Mouse (Mus musculus) liver, postnatal 0 days (tissue): ENCODE measurements around the gene Ctnnbl1. TPM values are rescaled to one million over a fixed set of nuclear protein-coding genes. Genes with fewer than 3 reads are reported as not detected.

Experiments
- ATAC-seq: fragments of 200-750 bp; cut with Nextera tagmentation; 2 replicates; pipeline ENCODE4 v1.8.0; 2017; ENCODE audit warnings: mild to moderate bottlenecking, moderate library complexity
- DNase-seq: peaks from one replicate; pipeline ENCODE4 v3.0.0-alpha.2; 2016
- H3K27ac ChIP-seq: fragments of 300-500 bp; sonication (generic); 2 replicates; pipeline ENCODE4 v1.5.1; 2014; ENCODE audit warnings: antibody characterized with exemption, moderate library complexity, mild to moderate bottlenecking, low read depth
- H3K27me3 ChIP-seq: fragments of 300-500 bp; sonication (generic); 2 replicates; pipeline ENCODE4 v1.6.1; 2014; ENCODE audit warnings: low read length, control low read depth, mixed read lengths; ENCODE audit not compliant: insufficient read depth
- H3K36me3 ChIP-seq: fragments of 300-500 bp; sonication (generic); replicated peaks from 2 replicates; pipeline ENCODE4 v1.6.1; 2014; ENCODE audit warnings: mild to moderate bottlenecking, control low read depth, low read length, moderate library complexity, mixed read lengths; ENCODE audit not compliant: insufficient read depth
- H3K4me1 ChIP-seq: fragments of 300-500 bp; sonication (generic); 2 replicates; pipeline ENCODE4 v1.6.1; 2014; ENCODE audit warnings: antibody characterized with exemption, mild to moderate bottlenecking, control low read depth; ENCODE audit not compliant: insufficient read depth
- H3K4me2 ChIP-seq: fragments of 300-500 bp; sonication (generic); 2 replicates; pipeline ENCODE4 v1.6.1; 2014; ENCODE audit warnings: low read depth, mild to moderate bottlenecking, low read length, moderate library complexity, mixed read lengths
- H3K4me3 ChIP-seq: fragments of 300-500 bp; sonication (generic); 2 replicates; pipeline ENCODE4 v1.5.1; 2014; ENCODE audit warnings: low read depth, low read length
- H3K9ac ChIP-seq: fragments of 300-500 bp; sonication (generic); replicated peaks from 2 replicates; pipeline ENCODE4 v1.6.1; 2014; ENCODE audit warnings: mild to moderate bottlenecking, moderate library complexity
- H3K9me3 ChIP-seq: fragments of 300-500 bp; sonication (generic); 2 replicates; pipeline ENCODE4 v1.6.1; 2016; ENCODE audit warnings: mild to moderate bottlenecking, control low read depth, low read length, mixed read lengths
- CTCF ChIP-seq: sonication (generic); IDR thresholded peaks from 2 replicates; pipeline ENCODE4 v1.5.1; 2016; ENCODE audit warnings: antibody characterized with exemption, low read depth
- EP300 ChIP-seq: IDR thresholded peaks from 2 replicates; pipeline ENCODE4 v1.6.1; 2016; ENCODE audit warnings: antibody characterized with exemption, low read depth, mild to moderate bottlenecking
- WGBS: fragments of 180-500 bp; shearing (Covaris S2); extraction: QIAGEN DNeasy Blood & Tissue Kit; methylation state at CpG from one replicate; pipeline ENCODE4 v1.1.7; 2014; ENCODE audit not compliant: insufficient replicate concordance; 5-methylcytosine and 5-hydroxymethylcytosine counted together
- polyA plus RNA-seq: library from polyadenylated mRNA; unstranded; fragments of >200 nt; fragmentation: Nextera tagmentation; extraction: Ambion mirVana; gene quantifications from 2 replicates; pipeline ENCODE4 v1.2.1, GENCODE M21; 2015

Ctnnbl1 gene
- polyA plus RNA-seq, 1 experiment from 2014 or later: 19.9 TPM

- H3K9ac ChIP-seq: no peak overlapping the region
- 68% methylated on average over 9 of the region's 9 CpGs for WGBS
- no peak overlapping the region for H3K4me3 ChIP-seq
- H3K4me2 ChIP-seq: peak overlapping the region; percentile 41
- peaks cover 5% of the 10 kb centered on the region; the same call in 1 of the 2 replicates for H3K4me1 ChIP-seq
- TF ChIP-seq CTCF (no peak), EP300 (no peak)
- H3K27ac ChIP-seq: no peak overlapping the region
- no peak for DNase-seq
- H3K27me3 ChIP-seq: no peaks in the 10 kb centered on the region
- H3K9me3 ChIP-seq: no peaks in the 10 kb centered on the region
- peak; percentile 65; the same call in 1 of the 2 replicates for ATAC-seq
- peaks cover 13% of the 10 kb centered on the region; the same call in 1 of the 2 replicates for H3K36me3 ChIP-seq
Observed at GRCm38 (mm10) chr2:157817672-157818071, 80.5 kb downstream of the Ctnnbl1 start.

- no peak for TF ChIP-seq EP300
- no peak for TF ChIP-seq CTCF
- WGBS: 51% methylated on average over 15 of the region's 15 CpGs
- H3K36me3 ChIP-seq: peaks cover 7% of the 10 kb centered on the region; the same call in 1 of the 2 replicates
- H3K9me3 ChIP-seq: no peaks in the 10 kb centered on the region
- no peak for DNase-seq
- ATAC-seq: no peak
- no peaks in the 10 kb centered on the region for H3K27me3 ChIP-seq
- H3K27ac ChIP-seq: no peak overlapping the region
- H3K4me2 ChIP-seq: peak overlapping the region; percentile 41
- no peak overlapping the region for H3K9ac ChIP-seq
- peaks cover 5% of the 10 kb centered on the region; the same call in 1 of the 2 replicates for H3K4me1 ChIP-seq
- no peak overlapping the region for H3K4me3 ChIP-seq
Observed at GRCm38 (mm10) chr2:157818576-157819320, 81.5 kb downstream of the Ctnnbl1 start.

- no peak for ATAC-seq
- Histone ChIP-seq H3K4me3 (no peak overlapping the region), H3K27me3 (no peaks in the 10 kb centered on the region), H3K4me1 (peaks cover 5% of the 10 kb centered on the region; the same call in 1 of the 2 replicates), H3K36me3 (peaks cover 7% of the 10 kb centered on the region; the same call in 1 of the 2 replicates), H3K9me3 (no peaks in the 10 kb centered on the region), H3K4me2 (no peak overlapping the region), H3K9ac (no peak overlapping the region), H3K27ac (no peak overlapping the region)
- DNase-seq: no peak
- TF ChIP-seq CTCF: no peak
- no peak for TF ChIP-seq EP300
- 92% methylated on average over 12 of the region's 12 CpGs for WGBS
Observed at GRCm38 (mm10) chr2:157819401-157819800, 82.2 kb downstream of the Ctnnbl1 start.

- no peak for TF ChIP-seq CTCF
- no peak for TF ChIP-seq EP300
- H3K36me3 ChIP-seq: peaks cover 7% of the 10 kb centered on the region; the same call in 1 of the 2 replicates
- H3K27ac ChIP-seq: no peak overlapping the region
- peaks cover 5% of the 10 kb centered on the region; the same call in 1 of the 2 replicates for H3K4me1 ChIP-seq
- no peaks in the 10 kb centered on the region for H3K9me3 ChIP-seq
- no peak overlapping the region for H3K4me2 ChIP-seq
- 82% methylated on average over 4 of the region's 4 CpGs for WGBS
- DNase-seq (no peak), ATAC-seq (no peak)
- H3K9ac ChIP-seq: no peak overlapping the region
- no peak overlapping the region for H3K4me3 ChIP-seq
- H3K27me3 ChIP-seq: no peaks in the 10 kb centered on the region
Observed at GRCm38 (mm10) chr2:157821259-157821658, 84.1 kb downstream of the Ctnnbl1 start.

GRCm38 (mm10) chr2:157823456-157823855 lies 86.3 kb downstream of the Ctnnbl1 start:
- Histone ChIP-seq H3K4me2 (no peak overlapping the region), H3K9me3 (no peaks in the 10 kb centered on the region), H3K4me1 (0 out of 2 replicates have a peak, but pooled peaks cover 4% of the 10 kb centered on the region), H3K9ac (no peak overlapping the region), H3K36me3 (peaks cover 7% of the 10 kb centered on the region; the same call in 1 of the 2 replicates), H3K27ac (no peak overlapping the region), H3K4me3 (no peak overlapping the region), H3K27me3 (no peaks in the 10 kb centered on the region)
- TF ChIP-seq CTCF: no peak
- DNase-seq (no peak), ATAC-seq (no peak)
- WGBS: 81% methylated on average over 3 of the region's 3 CpGs

- Histone ChIP-seq H3K36me3 (peaks cover 7% of the 10 kb centered on the region; the same call in 1 of the 2 replicates), H3K9ac (no peak overlapping the region), H3K4me3 (no peak overlapping the region), H3K27me3 (no peaks in the 10 kb centered on the region), H3K9me3 (no peaks in the 10 kb centered on the region), H3K4me1 (no peaks in the 10 kb centered on the region), H3K4me2 (no peak overlapping the region), H3K27ac (no peak overlapping the region)
- no peak for TF ChIP-seq EP300
- TF ChIP-seq CTCF: no peak
- WGBS: 91% methylated on average over 11 of the region's 11 CpGs
- ATAC-seq (no peak), DNase-seq (no peak)
Observed at GRCm38 (mm10) chr2:157824249-157824648, 87.0 kb downstream of the Ctnnbl1 start.
